Mouse (Mus musculus) cerebellum, adult 9-10 months (tissue): ENCODE measurements at regions not wholly inside any gene's neighbourhood (a gene's known extent, or its start where the extent isn't known, plus 50 kb on each side); places are given as distances from the start of the nearest gene placed in this dataset.

Experiments used
- DNase-seq: peaks from one replicate; pipeline ENCODE4 v3.0.0; 2022

DNA sequence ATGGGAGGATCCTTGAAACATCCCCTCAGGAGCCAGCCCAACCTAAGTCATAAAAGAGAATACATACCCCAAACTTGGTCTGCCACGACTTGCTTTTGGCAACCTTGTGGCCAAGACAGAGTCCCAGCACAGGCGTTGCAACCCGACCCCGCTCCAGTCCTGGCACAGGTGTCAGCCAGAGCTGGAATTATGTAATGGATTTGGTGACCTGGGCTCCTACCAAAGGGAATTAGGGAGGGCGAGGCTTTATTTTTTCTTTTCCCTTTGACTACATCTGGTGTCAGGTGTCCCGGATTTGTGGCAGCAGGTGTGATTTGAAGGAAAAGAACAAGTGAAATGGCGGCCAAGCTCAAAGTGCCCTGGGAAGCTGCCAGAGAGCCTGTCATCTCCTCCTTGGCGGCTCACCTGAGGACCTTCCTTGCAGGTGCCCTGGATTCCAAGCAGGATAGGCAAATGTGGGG is 212.9 kb downstream of the Mef2c start:
- DNase-seq, result peak; percentile 91

DNA sequence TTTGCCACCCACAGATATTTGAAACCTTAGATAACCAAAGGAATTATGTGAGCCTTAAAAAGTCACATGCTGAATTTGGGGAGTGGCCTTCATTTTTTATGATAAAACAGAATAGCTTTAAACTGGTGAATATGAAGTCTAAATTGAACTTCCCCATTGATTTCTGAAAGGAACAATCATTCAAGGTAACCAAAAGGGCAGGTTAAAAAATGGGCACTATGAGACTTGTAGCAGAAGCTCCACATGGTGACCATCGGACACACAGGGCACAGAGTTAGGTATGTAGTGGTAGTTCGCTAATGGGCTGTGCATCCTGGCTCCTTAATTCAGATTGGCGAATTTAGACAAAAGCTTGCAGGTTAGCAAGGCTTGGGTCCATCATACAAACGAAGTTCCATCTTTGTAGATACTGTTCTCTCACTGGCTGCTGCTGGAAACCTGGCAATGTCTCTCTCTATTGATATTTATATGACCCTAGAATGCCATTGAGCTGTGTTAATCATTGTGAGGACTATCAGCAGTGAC is 213.9 kb downstream of the Mef2c start:
- peak; percentile 47 for DNase-seq

DNA sequence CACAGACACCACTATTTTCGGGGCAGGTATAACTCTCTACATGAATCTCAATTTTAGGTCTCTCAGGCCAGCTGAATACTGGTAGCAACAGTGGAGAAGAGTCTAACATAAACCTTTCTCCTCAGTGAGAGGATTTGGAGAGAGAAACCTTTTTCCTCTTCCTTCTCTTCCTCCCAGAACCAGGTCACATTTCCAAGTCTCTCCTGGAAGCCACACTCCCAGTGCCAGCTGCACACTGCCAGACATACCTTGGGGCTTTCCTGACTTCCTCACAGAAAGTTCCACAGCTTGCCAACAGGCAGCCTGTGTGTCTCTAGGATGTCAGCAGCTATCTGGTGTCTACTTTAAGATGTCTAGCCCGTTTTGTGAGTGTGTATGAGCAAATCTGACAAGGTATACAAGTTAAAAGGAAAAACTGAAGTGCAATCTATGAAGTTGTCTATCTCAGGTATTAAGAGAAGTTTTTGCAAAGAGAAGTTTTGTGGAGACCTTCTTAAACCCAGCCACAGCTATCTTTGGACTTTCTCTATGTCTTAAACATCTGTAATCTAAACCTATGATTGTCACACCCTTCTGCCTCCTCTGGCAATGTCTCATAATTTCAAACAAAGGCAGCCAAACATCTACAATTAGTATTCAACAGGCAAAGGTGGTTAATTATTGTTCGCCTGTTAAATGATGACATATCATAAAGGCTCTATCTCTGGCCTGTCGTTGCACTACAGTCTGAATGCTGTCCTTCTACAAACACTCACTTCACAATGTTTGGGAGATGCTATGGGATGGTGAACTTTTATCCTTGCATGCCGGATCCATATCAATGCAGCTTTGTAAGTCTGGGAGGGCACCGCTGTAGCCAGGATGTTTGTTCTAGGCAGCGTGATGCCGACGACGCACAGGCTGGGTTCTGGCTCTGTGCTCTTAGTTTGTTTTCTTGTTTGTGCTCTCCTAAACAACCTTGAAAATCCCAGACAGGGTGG is 214.9 kb downstream of the Mef2c start:
- DNase-seq, result peak; percentile 76

DNA sequence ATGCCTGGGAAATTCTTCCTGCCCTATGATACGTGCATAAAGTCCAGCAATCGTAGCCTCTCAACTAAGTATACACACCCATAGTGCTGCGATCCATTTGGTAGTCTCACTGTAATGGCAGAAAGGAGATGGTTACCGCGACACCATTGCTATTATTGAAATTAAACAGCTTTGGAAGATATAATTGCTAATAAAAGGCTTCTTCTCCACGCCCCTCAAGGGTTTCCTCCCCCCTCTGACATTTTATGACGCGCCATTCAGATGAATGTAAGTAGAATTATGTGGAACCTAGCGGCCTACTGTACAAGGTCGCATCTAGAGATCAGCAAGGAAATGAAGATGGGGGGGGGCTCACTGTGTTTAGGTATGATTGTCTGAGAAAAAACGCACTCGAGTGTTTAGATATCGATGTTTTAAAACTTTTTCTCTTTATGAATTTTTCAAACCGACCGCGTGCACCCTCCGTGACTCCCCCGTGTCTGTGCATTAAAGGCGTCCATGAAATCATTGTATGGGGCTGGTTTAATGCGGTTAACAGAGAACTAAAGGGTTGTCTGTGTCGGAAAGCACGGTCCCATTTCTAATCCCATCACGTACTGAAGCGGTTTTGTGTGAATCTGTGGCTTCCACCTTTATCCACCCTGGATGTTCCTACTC is 215.9 kb downstream of the Mef2c start:
- peak; percentile 70 for DNase-seq

DNA sequence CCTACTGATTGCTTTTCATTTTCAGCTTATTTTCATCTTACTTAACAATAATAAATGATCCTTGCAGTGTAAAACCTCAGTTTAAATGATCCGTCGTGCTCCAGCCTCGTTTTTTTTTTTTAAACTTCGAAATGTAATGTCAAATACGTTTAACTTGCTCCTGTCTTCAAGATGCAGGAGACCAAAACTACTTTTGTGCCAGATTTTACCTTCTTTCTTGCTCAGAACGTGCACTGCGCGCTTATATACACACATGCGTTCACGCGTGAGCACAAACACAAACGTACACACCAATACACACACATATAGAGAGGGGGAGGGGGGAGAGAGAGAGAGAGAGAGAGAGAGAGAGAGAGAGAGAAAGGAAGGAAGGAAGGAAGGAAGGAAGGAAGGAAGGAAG is 216.5 kb downstream of the Mef2c start:
- peak; percentile 54 for DNase-seq

DNA sequence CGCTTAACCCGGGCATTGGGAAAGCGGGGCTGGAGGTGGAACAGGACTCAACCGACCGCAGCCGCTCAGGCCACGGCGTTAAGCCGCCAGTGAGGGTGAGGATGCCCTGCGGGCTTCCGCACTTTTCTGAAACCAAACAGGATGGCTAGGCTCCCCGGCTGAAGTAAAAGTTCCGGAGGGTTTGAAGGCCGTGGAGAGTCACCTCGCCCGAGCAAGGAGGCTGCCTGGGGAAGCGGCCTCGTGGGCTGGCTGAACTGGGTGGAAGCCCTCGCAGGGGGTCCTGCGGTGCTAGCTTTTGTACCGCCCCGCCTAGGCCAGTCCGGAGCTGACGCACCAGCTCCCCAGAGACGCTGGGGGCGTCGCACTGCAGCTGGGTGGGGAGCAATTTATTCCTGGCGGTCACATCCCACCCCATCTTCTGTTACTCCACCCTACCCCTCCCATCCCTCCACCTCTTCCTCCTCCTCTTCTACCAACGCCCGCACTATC is 217.1 kb downstream of the Mef2c start:
- DNase-seq, result peak; percentile 84

DNA sequence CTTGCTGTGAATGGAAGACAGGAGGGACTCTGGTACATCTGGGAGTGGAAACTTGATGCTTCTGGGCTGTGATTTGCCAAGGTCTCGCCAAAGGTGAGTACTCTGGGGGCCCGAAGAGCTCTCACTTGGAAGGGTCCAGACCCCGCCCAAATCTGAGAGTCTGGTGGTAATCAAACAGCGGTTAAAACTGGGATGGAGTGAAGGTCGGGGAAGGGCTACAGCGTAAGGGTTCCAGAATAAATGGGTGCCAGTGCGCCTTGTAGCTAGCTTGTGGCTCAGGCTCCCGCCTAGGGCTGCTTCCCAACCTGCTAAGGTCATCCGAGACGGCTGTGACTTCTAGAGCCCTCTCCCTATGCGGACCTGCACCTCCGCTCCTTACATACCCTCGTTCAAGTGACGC is 217.7 kb downstream of the Mef2c start:
- DNase-seq, result peak; percentile 80

DNA sequence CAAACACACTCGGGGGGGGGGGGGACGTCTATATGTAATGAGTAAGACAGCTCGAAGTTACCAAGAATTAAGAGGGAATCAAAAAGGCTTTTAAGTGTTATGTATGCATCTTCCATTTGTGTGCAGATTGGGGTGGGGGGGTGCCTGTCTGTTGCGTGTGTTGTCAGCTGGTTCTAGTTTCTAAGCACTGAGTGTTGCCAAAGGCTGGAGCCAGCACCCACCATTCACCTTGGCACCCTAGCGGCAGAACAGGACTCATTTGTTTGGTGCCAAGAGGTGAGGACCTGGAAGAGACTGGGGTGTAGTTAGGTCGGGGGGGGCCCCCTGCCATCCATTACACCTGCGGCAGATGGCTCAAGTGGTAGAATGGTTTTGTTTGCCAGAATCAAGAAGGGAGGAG is 218.4 kb downstream of the Mef2c start:
- DNase-seq, result peak; percentile 97

DNA sequence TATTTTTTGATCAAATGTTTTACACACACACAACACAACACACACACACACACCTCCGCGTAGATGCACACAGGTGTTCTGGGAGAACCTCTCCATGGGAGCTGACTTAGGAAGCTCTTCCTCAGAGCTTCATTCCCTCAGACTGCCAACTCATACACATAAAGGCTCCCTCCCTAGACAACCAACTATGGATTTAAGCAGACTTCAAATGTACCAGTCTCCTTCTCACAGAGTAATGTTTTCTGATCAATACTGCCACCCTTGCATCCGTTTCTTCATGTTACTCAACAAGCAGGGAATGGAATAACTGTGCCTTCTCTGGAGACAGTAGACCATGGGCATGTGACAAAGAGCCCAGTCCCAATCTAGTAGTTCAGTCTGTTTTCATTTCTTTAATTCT is 219.0 kb downstream of the Mef2c start:
- DNase-seq, result no peak

DNA sequence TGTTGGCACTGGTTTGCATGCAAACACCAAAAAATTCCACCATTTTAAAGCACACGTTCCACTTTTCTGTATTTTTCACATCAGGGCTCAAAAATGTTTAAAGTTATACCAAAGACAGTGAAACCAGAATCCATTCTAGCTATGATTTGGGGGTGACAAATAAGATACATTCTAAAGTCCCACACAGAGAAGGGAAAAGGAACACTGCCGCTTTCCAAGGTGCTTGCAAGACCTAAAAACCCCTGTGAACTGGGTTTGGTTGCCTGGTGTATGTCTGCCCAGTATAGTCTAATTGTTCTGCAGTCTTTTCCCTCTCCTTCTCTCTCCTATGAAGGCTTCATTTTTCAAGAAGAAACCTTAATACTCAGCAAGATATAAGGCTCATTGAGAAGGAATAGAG is 219.6 kb downstream of the Mef2c start:
- DNase-seq, result peak; percentile 48

DNA sequence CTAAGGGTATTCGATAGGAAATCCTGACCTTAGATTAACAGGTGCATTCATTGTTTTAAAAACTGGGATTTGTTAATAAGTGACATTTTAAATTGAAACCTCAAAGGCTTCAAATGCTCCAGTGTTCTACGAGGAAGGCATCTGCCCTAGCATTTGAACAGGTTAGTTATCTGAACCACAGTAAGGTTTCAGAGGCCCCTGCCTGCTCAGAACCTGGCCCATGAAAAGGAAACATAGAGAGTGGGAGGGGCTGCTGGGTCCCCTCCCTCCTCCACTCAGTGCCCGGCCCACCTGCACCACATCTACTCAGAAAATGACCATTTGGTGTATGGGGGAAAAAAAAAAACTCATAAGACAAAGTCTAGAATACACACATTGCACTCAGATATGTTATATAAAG is 220.4 kb downstream of the Mef2c start:
- peak; percentile 51 for DNase-seq

DNA sequence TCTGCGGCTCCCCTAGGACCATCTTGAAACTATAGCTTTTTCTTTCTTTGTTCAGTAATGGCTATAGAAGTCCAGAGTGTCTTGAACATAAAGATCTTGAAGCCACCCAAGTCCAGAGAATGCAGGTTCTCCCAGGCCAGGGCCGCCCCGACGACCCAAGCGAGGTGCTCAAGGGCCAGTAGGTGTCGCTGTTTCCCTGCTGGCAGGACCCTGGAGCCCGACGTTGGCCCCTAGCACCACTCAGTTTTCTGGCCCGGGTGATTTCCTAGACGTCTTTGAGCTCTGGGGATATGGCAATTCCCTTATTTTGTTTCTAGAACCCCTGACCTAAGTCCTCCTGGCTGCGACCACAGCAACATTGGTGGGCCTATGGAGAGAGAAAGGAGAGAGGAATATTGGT is 221.2 kb downstream of the Mef2c start:
- DNase-seq, result peak; percentile 90

DNA sequence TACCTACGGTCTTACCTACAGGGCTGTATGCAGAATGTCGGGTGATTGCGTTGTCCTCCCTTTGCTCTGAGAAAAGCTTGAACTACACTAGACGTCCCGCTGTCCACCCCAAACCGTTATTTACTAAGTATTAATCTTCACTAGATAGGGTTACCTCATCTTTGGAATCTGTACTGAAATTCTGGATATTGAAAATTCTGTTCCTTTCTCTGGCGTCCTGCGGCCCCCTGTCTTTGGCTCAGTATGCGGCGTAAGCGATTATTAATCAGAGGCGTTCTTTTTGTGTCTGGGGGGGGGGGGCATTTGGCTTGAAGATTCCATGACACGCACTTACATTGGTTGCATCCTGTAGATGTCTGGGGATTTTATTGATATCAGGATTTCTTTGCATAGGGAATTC is 222.0 kb downstream of the Mef2c start:
- DNase-seq, result peak; percentile 63

DNA sequence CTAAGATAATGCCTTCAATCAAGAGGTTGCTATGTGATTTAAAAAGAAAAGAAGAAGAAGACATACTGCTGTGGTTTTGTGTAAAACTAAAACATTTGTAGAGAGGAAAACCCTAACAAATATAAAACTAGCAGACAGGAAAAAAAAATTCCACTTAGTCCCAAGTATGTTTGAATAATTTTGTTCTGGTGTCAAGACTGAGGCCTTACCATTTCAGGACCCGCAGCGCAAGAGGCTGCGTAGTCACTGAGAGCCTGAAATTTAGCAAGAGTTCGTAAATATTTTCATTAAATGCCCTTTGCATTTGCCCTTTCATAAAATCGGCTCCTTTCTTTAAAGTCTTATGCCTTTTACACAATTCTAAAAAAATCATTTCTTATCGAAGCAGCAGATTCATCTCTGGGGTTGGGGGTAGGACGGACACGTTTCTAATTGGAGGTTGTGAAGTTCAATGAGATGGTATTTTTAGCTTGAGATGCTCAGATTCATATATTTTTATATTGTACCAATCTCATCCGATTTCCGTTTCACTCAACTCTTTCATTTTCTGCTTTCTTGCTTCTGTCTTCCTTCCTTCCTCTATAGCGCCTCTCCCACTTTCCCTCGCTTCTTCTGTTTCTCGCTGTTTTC is 222.6 kb downstream of the Mef2c start:
- peak; percentile 63 for DNase-seq

DNA sequence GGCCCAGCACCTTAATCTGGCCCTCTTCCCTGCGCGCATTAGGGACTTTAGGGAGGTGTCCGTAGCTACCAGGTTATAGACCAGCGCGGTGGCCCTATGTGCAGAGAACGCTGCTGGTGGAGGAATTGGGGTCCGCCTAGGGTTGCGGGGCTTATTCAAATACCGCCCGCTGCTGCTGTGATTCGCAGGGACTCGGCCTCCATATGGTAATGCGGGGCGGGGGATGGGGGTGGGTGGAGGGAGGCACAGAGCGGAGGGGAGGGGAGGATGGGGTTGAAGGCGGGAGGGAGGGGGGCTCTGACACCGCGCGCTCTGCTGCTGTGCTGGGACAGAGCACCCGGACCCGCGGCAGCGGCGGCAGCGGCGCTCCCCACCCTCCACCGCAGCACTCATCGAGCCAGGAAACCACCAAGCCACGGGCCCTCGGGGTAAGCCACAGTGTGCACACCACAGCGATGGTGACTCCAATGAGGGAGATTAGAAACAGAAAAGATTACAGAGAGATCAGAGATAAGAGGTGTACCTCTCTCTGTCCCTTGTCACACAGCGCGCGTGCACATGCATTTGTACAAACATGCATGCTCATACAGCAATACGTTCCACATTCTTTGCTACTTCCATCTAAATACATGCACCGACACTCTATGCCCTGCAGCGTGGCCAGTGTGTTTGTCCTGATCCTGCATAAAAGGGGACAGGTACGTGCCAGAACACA is 223.4 kb downstream of the Mef2c start:
- DNase-seq, result peak; percentile 80

DNA sequence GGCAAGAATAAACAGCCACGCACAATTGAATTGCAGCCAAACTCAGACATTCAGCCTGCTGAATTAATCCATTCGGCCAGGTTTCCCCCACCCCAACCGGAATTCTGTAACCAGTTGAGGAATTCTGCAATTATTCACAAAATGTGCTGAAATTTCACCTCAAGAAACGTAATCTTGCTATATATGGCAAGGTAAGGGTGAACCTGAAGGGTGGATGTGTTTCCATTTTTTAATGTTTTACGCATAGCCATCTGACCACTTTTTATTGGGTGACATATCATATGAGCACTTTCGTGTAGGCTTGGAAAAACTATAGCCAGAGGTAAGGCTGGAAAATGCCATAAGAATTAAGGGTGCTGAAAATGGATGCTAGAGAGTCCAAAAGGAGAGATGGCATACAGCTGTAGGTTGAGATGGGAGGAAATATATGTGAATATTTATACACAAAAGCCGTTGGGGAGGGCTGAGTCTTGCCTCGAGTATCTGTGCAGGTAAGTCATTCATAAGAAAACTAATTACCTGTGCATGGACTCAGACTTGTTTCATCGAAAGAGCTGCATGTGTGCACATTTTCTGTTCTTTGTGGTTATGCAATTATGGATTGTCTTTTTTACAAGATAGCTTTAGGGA is 224.0 kb downstream of the Mef2c start:
- DNase-seq, result peak; percentile 52

DNA sequence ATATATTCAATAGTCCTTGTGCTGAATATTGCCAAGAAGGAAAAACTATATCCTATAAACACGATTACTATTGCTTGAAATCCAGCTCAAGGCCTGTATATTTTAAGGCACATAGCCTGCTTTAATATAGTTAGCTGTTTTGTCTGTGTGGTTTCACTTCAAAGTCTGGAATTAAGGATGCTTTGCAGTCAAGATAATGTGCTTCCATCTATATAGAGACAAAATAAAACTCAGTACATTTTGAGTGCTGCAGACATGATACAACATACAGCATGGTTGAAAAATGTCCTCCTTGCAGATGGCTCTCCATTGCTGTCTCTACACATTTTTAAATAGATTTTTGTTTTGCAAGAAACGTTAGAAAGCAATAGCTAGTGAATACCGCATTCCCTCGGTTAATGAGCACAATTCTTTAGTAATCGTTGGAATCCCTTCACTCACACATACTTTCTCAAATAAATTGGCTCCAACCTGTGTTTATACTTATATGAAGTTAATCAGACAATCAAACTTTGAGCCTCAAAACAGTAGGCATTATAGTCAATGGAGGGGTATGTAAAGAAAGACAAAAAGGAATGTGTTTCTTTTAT is 224.7 kb downstream of the Mef2c start:
- peak; percentile 52 for DNase-seq

DNA sequence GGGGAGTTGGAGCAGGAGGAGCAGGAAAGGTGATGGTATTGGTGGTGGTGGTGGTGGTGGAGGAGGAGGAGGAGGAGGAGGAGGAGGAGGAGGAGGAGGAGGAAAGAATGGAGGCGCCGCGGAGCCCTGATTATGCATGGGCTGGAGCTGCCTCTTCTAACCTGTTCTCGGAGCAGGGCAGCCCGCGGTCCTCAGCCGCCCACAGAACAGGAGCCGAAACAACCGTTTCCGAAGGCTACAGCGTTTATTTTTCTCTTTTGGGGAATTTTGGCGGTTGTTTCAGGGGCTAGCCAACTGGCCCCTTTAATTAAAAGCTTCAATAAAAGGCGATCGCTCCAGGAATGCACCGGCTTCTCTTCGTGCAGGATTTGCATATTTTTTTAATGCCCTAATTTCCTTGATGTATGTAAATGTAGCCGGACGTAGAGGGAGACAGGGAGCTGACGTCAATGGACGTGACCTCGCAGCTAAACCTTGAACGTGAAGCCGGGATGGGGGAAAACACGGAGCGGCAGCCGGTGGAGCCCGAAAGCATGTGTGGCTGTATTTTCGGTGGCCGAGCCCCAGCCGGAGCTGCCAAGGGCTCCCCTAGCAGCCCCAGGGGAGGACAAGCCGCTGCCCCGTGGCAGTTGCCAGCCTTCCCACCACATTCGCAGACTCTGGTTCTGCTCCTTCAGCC is 225.6 kb downstream of the Mef2c start:
- DNase-seq, result peak; percentile 94

DNA sequence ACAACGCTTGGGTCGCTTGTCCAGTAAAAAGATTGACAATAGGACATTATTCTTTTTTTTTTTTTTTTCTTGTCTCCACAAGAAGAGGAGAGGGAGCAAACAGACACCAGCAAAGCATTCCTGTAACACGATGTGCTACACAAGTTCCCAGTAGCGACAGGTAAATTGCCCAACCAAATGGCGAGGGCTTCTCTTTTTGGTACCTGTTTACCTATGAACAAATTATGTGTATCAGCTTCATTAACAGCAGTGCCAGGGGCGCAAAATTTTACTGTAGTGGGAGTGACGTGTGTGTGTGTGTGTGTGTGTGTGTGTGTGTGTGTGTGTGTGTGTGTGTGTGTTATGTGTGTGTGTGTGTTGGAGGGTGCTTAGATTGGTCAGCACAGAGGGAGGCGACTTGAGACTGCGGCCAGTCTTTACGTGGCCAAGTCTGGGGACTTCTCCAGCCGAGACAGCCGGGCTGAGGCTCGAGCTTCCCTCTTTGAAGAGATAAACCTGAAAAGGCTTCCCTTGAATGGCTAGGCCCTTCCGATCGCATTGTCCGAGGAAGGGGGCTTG is 226.4 kb downstream of the Mef2c start:
- peak; percentile 77 for DNase-seq

DNA sequence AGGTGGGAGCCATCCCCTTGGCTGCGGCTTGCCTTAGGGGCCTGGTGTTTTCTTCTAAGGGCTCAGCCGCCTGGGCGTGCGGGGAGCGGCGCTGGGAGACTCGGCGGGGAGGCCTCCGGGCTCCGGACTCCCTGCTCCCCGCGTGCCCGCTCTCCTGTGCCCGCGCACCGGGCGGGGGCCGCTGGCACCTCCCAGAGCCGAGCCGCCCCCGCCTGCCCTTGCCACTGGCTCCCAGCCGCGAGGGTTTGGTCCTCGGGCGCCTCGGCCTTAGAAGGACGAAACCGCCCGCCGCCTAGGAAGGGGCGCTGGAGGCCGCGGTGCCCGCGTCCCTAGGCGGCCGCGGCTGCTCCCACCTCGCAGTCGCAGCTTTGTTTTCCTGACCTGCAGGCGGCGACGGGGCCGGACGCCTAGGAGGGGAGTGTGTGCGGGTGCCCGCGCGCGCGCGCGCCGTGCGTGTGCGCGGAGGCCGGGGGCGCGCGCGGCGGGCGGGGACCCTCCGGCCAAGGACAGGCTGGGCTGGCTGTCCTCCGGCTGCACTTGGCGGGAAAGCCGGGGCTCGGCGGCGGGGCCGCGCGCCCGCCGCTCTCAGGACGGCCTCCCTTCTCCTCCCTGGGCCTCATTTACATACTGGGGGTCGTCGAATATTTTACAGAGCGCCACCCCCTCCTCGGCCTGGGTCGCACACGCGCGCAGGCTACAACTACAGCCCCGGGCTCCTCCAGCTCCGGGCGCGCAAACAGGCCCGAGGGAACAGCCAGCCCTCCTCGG is 227.1 kb downstream of the Mef2c start:
- peak; percentile 92 for DNase-seq
